In genomic region chr4:59205758-59206340, GRCm38 (mm10) we compare ENCODE assay signal across 14 mouse cellular contexts. TPM values are rescaled to one million over a fixed set of nuclear protein-coding genes. Genes with fewer than 3 reads are reported as not detected.
DNase-seq lines count a peak whose midpoint lies in the region; ATAC-seq and TF ChIP-seq lines count a peak whose summit lies in the region.
"Had no signal": no experiment of that assay in that cellular context is flagged by ENCODE, and none has a peak within 500 bp of the region (broad histone marks: within the 10 kb centered on the region; RNA-seq: fewer than 3 reads in every experiment).

No protein-coding gene starts in this region.

- H3ac ChIP-seq in myocyte (ENCODE audit: control insufficient read depth, insufficient read length), result no peak overlapping the region

- no peak for TF ChIP-seq POLR2A in myocyte (IDR thresholded peaks at IDR 0.05; ENCODE audit: insufficient read length, low read depth)

- peaks cover 100% of the 10 kb centered on the region for H3K79me2 ChIP-seq in myocyte (ENCODE audit: control insufficient read depth, insufficient read depth)

- H3K4me2 ChIP-seq in midbrain, embryonic 11.5 days, result no peak overlapping the region
- no peak overlapping the region for H3K4me2 ChIP-seq in midbrain, embryonic 13.5 days (replicated peaks)
- peak overlapping the region; percentile 83 for H3K4me2 ChIP-seq in myocyte (ENCODE audit: low read depth)
- H3K4me2 ChIP-seq in intestine, embryonic 16.5 days (ENCODE audit: low read depth, low read length), result no peak overlapping the region
- H3K4me2 ChIP-seq: intestine, embryonic 15.5 days; lung, embryonic 15.5 days had no signal

- no peaks in the 10 kb centered on the region; the same call in 1 of the 2 replicates for H3K4me1 ChIP-seq in midbrain, embryonic 11.5 days (ENCODE audit: control insufficient read depth, insufficient read depth, low read length)
- peaks cover 8% of the 10 kb centered on the region for H3K4me1 ChIP-seq in midbrain, embryonic 13.5 days (replicated peaks)
- peaks cover 10% of the 10 kb centered on the region for H3K4me1 ChIP-seq in intestine, embryonic 16.5 days (ENCODE audit: control insufficient read depth, insufficient read depth, low read length)

- H3K9me3 ChIP-seq in midbrain, embryonic 11.5 days (ENCODE audit: control insufficient read depth, low read length), result no peaks in the 10 kb centered on the region
- no peaks in the 10 kb centered on the region for H3K9me3 ChIP-seq in midbrain, embryonic 13.5 days
- H3K9me3 ChIP-seq in intestine, embryonic 16.5 days (ENCODE audit: control insufficient read depth, low read length), result no peaks in the 10 kb centered on the region
- H3K9me3 ChIP-seq: intestine, embryonic 15.5 days; lung, embryonic 15.5 days had no signal

- no peak for ATAC-seq in midbrain, embryonic 11.5 days (ENCODE audit: low FRiP score)
- ATAC-seq in midbrain, embryonic 13.5 days, result no peak
- ATAC-seq in inflammation-experienced regulatory T-cells, adult 6 months, result peak; percentile 29
- no peak for ATAC-seq in intestine, embryonic 16.5 days
- ATAC-seq: intestine, embryonic 15.5 days had no signal

- 69% methylated on average over 2 of the region's 2 CpGs for WGBS in midbrain, embryonic 11.5 days
- WGBS in midbrain, embryonic 13.5 days, result 53% methylated on average over 2 of the region's 2 CpGs
- 40% methylated on average over 2 of the region's 2 CpGs for WGBS in intestine, embryonic 16.5 days

- no peak overlapping the region for H3K9ac ChIP-seq in midbrain, embryonic 11.5 days (ENCODE audit: low read length)
- no peak overlapping the region for H3K9ac ChIP-seq in midbrain, embryonic 13.5 days (replicated peaks)
- no peak overlapping the region for H3K9ac ChIP-seq in intestine, embryonic 16.5 days (ENCODE audit: low read depth, low read length)
- H3K9ac ChIP-seq: intestine, embryonic 15.5 days; lung, embryonic 15.5 days had no signal

- H3K27me3 ChIP-seq in midbrain, embryonic 11.5 days (ENCODE audit: control insufficient read depth, insufficient read depth, low read length), result no peaks in the 10 kb centered on the region
- no peaks in the 10 kb centered on the region for H3K27me3 ChIP-seq in midbrain, embryonic 13.5 days
- H3K27me3 ChIP-seq in myocyte (ENCODE audit: control insufficient read depth, insufficient read depth, insufficient read length), result no peaks in the 10 kb centered on the region
- no peaks in the 10 kb centered on the region for H3K27me3 ChIP-seq in intestine, embryonic 16.5 days (replicated peaks; ENCODE audit: control insufficient read depth, insufficient read depth, low read length)
- H3K27me3 ChIP-seq: intestine, embryonic 15.5 days; lung, embryonic 15.5 days had no signal

- H3K36me3 ChIP-seq in midbrain, embryonic 11.5 days (ENCODE audit: control insufficient read depth, insufficient read depth, low read length), result no peaks in the 10 kb centered on the region
- H3K36me3 ChIP-seq in midbrain, embryonic 13.5 days, result peaks cover 7% of the 10 kb centered on the region; the same call in 1 of the 2 replicates
- peaks cover 40% of the 10 kb centered on the region for H3K36me3 ChIP-seq in myocyte (ENCODE audit: control insufficient read depth, insufficient read depth)
- peaks cover 7% of the 10 kb centered on the region; the same call in 1 of the 2 replicates for H3K36me3 ChIP-seq in intestine, embryonic 16.5 days (ENCODE audit: control insufficient read depth, insufficient read depth, low read length)
- H3K36me3 ChIP-seq: intestine, embryonic 15.5 days had no signal

- no peak overlapping the region for H3K4me3 ChIP-seq in midbrain, embryonic 11.5 days (ENCODE audit: low read depth, low read length)
- H3K4me3 ChIP-seq in midbrain, embryonic 13.5 days (replicated peaks), result no peak overlapping the region
- H3K4me3 ChIP-seq in myocyte, result no peak overlapping the region
- no peak overlapping the region for H3K4me3 ChIP-seq in intestine, embryonic 16.5 days (ENCODE audit: low read length)
- H3K4me3 ChIP-seq: erythroblast, embryonic 14.5 days; intestine, embryonic 15.5 days; lung, embryonic 15.5 days had no signal

- DNase-seq in midbrain, embryonic 11.5 days (ENCODE audit: low spot score, missing footprints), result peak; percentile 59
- DNase-seq in left cerebral cortex, adult 18-20 months (ENCODE audit: low spot score in 2 of 2), result no peak
- DNase-seq in frontal cortex, postnatal 36 days (ENCODE audit: low spot score in 2 of 2), result no peak
- DNase-seq: cerebellum, adult 8-10 months; heart, postnatal 14 days; kidney, postnatal 10 days; left cerebral cortex, postnatal 4 days had no signal

- no peak overlapping the region for H3K27ac ChIP-seq in midbrain, embryonic 11.5 days (ENCODE audit: low read depth, low read length)
- no peak overlapping the region for H3K27ac ChIP-seq in midbrain, embryonic 13.5 days
- H3K27ac ChIP-seq in intestine, embryonic 16.5 days (ENCODE audit: low read length), result no peak overlapping the region
- H3K27ac ChIP-seq: intestine, embryonic 15.5 days; lung, embryonic 15.5 days had no signal

TF ChIP-seq in myocyte, 11 proteins besides CTCF, POLR2A, EP300 and RAD21:
- TF ChIP-seq TCF12 (IDR thresholded peaks at IDR 0.05; ENCODE audit: insufficient read depth, poor library complexity, severe bottlenecking) (no peak), SRF (IDR thresholded peaks at IDR 0.05; ENCODE audit: control insufficient read depth, insufficient read length, low read depth) (no peak), POLR2AphosphoS2 (IDR thresholded peaks at IDR 0.05; ENCODE audit: insufficient read length, low read depth) (peak; percentile 41), USF1 (IDR thresholded peaks at IDR 0.05; ENCODE audit: low read depth) (no peak)

RNA-seq across cellular contexts. Expression of gene Ugcg, which starts 16.8 kb away (rescaled TPM):
- polyA plus RNA-seq in midbrain, embryonic 11.5 days (2014; fragmentation: Nextera tagmentation; extraction: Ambion mirVana), result 12.8 and 12.9 TPM in 2 replicates
- 16.4 and 18.2 TPM in 2 replicates for polyA plus RNA-seq in midbrain, embryonic 13.5 days (2015; fragmentation: Nextera tagmentation; extraction: Ambion mirVana)
- polyA plus RNA-seq in inflammation-experienced regulatory T-cells, adult 6 months (2017; shearing (Covaris generic)), result 10 to 100 TPM in 2 of 3 experiments, 1 to 10 TPM in 1; 8.7 to 20.6 (median 16.4) TPM
- polyA plus RNA-seq in myocyte (2012; fragmentation: generic; extraction: Trizol), result 24.0 TPM
- total RNA-seq in left cerebral cortex, adult 18-20 months (2021), result 10 to 100 TPM; 83.6 to 86.2 TPM
- polyA plus RNA-seq in intestine, embryonic 16.5 days (2015; fragmentation: Nextera tagmentation; extraction: Ambion mirVana), result 6.9 and 7.8 TPM in 2 replicates
